Mouse (Mus musculus) hindbrain, embryonic 12.5 days (tissue): ENCODE results near the gene Uhrf1. TPM values are rescaled to one million over a fixed set of nuclear protein-coding genes. Genes with fewer than 3 reads are reported as not detected.
A peak's percentile ranks its signal among the peaks of the same experiment; 100 is the strongest.

Experiments
- ATAC-seq: fragments of 200-750 bp; cut with Nextera tagmentation; 2 replicates; pipeline ENCODE4 v1.8.0; 2017; ENCODE audit warnings: moderate TSS enrichment; ENCODE audit not compliant: low FRiP score
- H3K27ac ChIP-seq: fragments of 300-500 bp; sonication (generic); 2 replicates; pipeline ENCODE4 v1.5.1; 2016; ENCODE audit warnings: mild to moderate bottlenecking
- H3K27me3 ChIP-seq: fragments of 300-500 bp; sonication (generic); 2 replicates; pipeline ENCODE4 v1.6.1; 2016; ENCODE audit warnings: mild to moderate bottlenecking
- H3K36me3 ChIP-seq: fragments of 300-500 bp; sonication (generic); 2 replicates; pipeline ENCODE4 v1.6.1; 2016; ENCODE audit warnings: mild to moderate bottlenecking
- H3K4me1 ChIP-seq: fragments of 300-500 bp; sonication (generic); 2 replicates; pipeline ENCODE4 v1.6.1; 2016
- H3K4me2 ChIP-seq: fragments of 300-500 bp; sonication (generic); replicated peaks from 2 replicates; pipeline ENCODE4 v1.6.1; 2016; ENCODE audit warnings: mild to moderate bottlenecking
- H3K4me3 ChIP-seq: fragments of 300-500 bp; sonication (generic); 2 replicates; pipeline ENCODE4 v1.5.1; 2016; ENCODE audit warnings: mild to moderate bottlenecking
- H3K9ac ChIP-seq: fragments of 300-500 bp; sonication (generic); 2 replicates; pipeline ENCODE4 v1.6.1; 2016; ENCODE audit warnings: mild to moderate bottlenecking, moderate library complexity
- H3K9me3 ChIP-seq: fragments of 300-500 bp; sonication (generic); replicated peaks from 2 replicates; pipeline ENCODE4 v1.6.1; 2016; ENCODE audit warnings: mild to moderate bottlenecking
- WGBS: fragments of 180-500 bp; shearing (Covaris S2); methylation state at CpG from one replicate; pipeline ENCODE4 v1.1.7; 2016; 5-methylcytosine and 5-hydroxymethylcytosine counted together
- polyA plus RNA-seq: library from polyadenylated mRNA; unstranded; fragments of >200 nt; fragmentation: Nextera tagmentation; extraction: Ambion mirVana; gene quantifications from 2 replicates; pipeline ENCODE4 v1.2.1, GENCODE M21; 2016

The Uhrf1 gene
- polyA plus RNA-seq, 1 experiment from 2014 or later: 99.9 TPM

DNA sequence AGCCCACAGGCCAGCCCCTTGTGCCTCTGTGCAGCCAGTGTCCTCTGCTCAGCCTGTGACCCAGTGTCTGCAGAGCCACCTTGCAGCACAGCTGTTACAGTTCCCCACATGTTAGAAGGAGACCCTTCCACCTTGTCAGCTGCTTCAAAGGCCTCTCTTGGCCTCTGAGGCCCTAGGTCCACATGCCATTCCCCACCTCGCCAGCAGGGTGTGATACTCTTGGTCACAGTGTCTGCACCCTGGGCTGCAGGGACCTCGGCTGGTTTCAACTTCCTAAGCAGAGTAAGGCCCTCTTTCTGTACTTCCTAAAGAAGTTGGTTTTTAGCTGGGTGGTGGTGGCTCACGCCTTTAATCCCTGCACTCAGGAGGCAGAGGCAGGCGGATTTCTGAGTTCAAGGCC, 35.8 kb downstream of the Uhrf1 start:
- Histone ChIP-seq H3K27me3 (no peaks in the 10 kb centered on the region), H3K4me2 (no peak overlapping the region), H3K36me3 (peaks cover 3% of the 10 kb centered on the region; the same call in 1 of the 2 replicates), H3K9me3 (no peaks in the 10 kb centered on the region), H3K4me3 (no peak overlapping the region), H3K9ac (no peak overlapping the region), H3K27ac (no peak overlapping the region), H3K4me1 (peaks cover 26% of the 10 kb centered on the region)
- WGBS: 63% methylated on average over 4 of the region's 4 CpGs
- no peak for ATAC-seq

- no peak overlapping the region for H3K4me2 ChIP-seq
- H3K9me3 ChIP-seq: no peaks in the 10 kb centered on the region
- H3K9ac ChIP-seq: no peak overlapping the region
- no peak overlapping the region for H3K4me3 ChIP-seq
- H3K4me1 ChIP-seq: peaks cover 22% of the 10 kb centered on the region
- ATAC-seq: no peak
- H3K27me3 ChIP-seq: no peaks in the 10 kb centered on the region
- no peak overlapping the region for H3K27ac ChIP-seq
- H3K36me3 ChIP-seq: peaks cover 13% of the 10 kb centered on the region
Observed at GRCm38 (mm10) chr17:56340717-56341116, 37.6 kb downstream of the Uhrf1 start.

GRCm38 (mm10) chr17:56343466-56343865, 40.3 kb downstream of the Uhrf1 start:
- Histone ChIP-seq H3K27me3 (no peaks in the 10 kb centered on the region), H3K4me2 (no peak overlapping the region), H3K4me3 (no peak overlapping the region), H3K27ac (no peak overlapping the region), H3K4me1 (peaks cover 10% of the 10 kb centered on the region), H3K9me3 (no peaks in the 10 kb centered on the region), H3K36me3 (peaks cover 13% of the 10 kb centered on the region), H3K9ac (no peak overlapping the region)
- ATAC-seq: no peak
- 83% methylated on average over 3 of the region's 3 CpGs for WGBS

DNA sequence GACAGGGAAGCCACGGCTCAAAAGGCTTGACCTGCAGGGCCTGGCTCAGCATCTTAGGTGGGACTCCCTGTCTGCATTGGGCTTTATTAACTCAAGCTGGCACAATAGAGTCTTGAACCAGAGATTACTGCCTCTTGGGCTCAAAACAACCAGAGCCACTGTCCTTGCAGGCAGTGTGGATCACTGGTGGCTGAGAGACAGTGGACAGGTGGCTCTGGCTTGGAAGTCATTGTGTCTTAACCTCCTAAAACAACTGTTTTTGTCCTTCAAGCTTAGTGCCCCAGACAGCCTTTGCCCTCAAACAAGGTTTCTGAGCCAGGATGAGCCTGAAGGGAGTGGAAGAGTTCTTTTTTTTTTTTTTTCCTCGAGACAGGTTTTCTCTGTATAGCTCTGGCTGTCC, 42.2 kb downstream of the Uhrf1 start:
- Histone ChIP-seq H3K9me3 (no peaks in the 10 kb centered on the region), H3K4me3 (no peak overlapping the region), H3K27me3 (no peaks in the 10 kb centered on the region), H3K4me1 (peaks cover 11% of the 10 kb centered on the region), H3K4me2 (no peak overlapping the region), H3K9ac (no peak overlapping the region), H3K27ac (no peak overlapping the region), H3K36me3 (peaks cover 15% of the 10 kb centered on the region)
- ATAC-seq: no peak
- 81% methylated on average over 2 of the region's 2 CpGs for WGBS

DNA sequence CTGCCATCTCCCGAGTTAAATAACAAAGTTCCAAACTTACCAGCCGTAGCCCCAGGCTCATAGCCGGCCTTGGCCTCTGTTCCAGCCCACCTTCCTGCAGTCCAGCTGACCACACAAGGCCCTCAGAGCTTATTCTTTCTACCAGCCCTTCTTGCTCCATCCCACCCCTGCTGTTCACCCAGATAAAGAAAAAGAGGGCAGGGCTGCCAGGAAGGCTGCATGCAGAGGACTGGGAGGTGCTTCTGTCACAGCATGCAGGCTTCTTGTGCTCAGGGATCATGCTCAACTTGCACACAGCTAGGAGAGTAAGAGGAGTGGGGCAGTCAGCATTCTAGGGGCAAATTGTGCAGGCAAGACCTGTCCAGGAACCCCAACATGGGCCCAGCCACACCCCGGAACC, 45.0 kb downstream of the Uhrf1 start:
- no peak overlapping the region for H3K4me3 ChIP-seq
- peaks cover 30% of the 10 kb centered on the region for H3K36me3 ChIP-seq
- no peak for ATAC-seq

DNA sequence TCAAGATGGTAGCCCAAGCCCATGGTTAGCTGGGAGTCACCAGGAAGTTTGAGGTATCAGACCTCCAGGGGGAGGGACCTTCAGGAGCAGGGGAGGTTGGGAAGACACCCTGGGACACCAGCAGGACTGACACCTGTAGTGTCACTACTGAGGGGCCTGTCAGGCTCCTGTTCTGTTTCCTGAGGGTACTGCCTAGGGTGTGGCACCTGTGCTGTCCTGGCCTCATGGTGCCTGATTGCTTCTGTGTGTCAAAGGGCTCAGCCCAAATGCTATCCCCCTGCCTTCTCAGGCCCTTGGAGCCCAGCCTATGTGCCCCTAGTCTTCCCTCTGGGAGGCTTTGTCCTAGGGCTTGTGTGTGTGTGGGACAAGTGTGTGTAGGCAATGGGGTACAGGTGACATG, 45.5 kb downstream of the Uhrf1 start:
- Histone ChIP-seq H3K36me3 (peaks cover 35% of the 10 kb centered on the region), H3K4me3 (no peak overlapping the region), H3K9me3 (no peaks in the 10 kb centered on the region), H3K27me3 (no peaks in the 10 kb centered on the region), H3K9ac (no peak overlapping the region), H3K27ac (no peak overlapping the region), H3K4me1 (0 out of 2 replicates have a peak, but pooled peaks cover 3% of the 10 kb centered on the region), H3K4me2 (no peak overlapping the region)
- ATAC-seq: no peak

More for the DNA sequence above, 45.0 kb downstream of the Uhrf1 start:
- 0 out of 2 replicates have a peak, but pooled peaks cover 3% of the 10 kb centered on the region for H3K4me1 ChIP-seq
- H3K9me3 ChIP-seq: no peaks in the 10 kb centered on the region
- no peak overlapping the region for H3K27ac ChIP-seq
- WGBS: 67% methylated on average over 4 of the region's 4 CpGs
- no peak overlapping the region for H3K4me2 ChIP-seq
- H3K9ac ChIP-seq: no peak overlapping the region
- H3K27me3 ChIP-seq: no peaks in the 10 kb centered on the region

- 0 out of 2 replicates have a peak, but pooled peaks cover 3% of the 10 kb centered on the region for H3K4me1 ChIP-seq
- ATAC-seq: peak; percentile 52
- no peak overlapping the region for H3K27ac ChIP-seq
- no peaks in the 10 kb centered on the region for H3K9me3 ChIP-seq
- 0 out of 2 replicates have a peak overlapping the region, but pooled peaks have one; percentile 8 for H3K9ac ChIP-seq
- H3K4me3 ChIP-seq: no peak overlapping the region
- WGBS: 30% methylated on average over 2 of the region's 2 CpGs
- H3K36me3 ChIP-seq: peaks cover 47% of the 10 kb centered on the region
- H3K27me3 ChIP-seq: no peaks in the 10 kb centered on the region
- H3K4me2 ChIP-seq: no peak overlapping the region
Observed at GRCm38 (mm10) chr17:56350694-56351093, 47.6 kb downstream of the Uhrf1 start.

DNA sequence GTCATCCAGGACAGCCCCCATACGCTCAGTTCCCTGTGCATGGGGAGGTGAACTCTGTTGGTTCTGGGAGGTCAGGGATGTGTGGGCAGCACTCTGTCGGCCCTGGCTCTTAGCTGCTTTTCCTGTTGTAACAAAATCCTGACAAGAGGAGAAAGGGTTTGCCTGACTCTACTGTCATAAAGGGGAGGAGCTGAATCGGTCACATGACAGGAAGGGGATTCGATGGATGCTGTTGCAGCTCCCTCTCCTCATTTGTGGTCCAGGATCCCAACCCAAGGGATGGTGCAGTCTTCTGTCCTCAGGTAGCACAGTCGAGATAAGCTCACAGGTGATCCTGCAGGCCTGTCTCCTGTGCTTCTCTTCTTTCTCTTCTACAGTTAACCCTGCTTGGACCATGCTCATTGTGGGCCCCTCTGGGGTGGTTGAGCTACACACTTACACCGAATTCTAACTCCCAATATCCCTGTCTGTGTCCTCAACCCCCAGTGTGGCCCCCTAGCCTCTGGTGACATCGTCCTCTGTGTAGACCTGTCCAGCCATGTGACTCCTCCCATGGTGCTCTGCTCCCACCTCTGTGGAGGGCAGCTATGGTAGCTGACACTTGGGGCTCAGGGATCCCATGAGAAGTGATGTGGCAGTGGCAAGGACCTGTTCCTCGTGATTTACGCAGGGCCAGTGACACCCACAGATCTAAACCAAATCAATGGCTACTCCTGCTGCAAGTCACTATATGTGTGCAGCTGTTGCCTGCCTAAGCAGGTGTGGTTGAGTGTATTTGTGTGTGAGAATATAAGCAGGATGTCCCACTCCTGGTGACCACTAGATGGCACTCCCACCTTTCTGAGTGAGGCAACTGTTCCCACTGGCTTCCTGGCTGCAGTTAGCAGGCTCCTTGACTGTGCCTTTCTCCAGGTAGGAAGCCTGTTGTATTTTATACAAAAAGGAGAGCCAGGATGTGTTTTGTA, 54.1 kb downstream of the Uhrf1 start:
- WGBS: 73% methylated on average over 9 of the region's 9 CpGs
- Histone ChIP-seq H3K27ac (no peak overlapping the region), H3K27me3 (no peaks in the 10 kb centered on the region), H3K4me1 (peaks cover 6% of the 10 kb centered on the region; the same call in 1 of the 2 replicates), H3K4me2 (no peak overlapping the region), H3K9me3 (no peaks in the 10 kb centered on the region), H3K4me3 (no peak overlapping the region), H3K36me3 (peaks cover 74% of the 10 kb centered on the region), H3K9ac (no peak overlapping the region; the same call in 1 of the 2 replicates)
- ATAC-seq: peak; percentile 78

DNA sequence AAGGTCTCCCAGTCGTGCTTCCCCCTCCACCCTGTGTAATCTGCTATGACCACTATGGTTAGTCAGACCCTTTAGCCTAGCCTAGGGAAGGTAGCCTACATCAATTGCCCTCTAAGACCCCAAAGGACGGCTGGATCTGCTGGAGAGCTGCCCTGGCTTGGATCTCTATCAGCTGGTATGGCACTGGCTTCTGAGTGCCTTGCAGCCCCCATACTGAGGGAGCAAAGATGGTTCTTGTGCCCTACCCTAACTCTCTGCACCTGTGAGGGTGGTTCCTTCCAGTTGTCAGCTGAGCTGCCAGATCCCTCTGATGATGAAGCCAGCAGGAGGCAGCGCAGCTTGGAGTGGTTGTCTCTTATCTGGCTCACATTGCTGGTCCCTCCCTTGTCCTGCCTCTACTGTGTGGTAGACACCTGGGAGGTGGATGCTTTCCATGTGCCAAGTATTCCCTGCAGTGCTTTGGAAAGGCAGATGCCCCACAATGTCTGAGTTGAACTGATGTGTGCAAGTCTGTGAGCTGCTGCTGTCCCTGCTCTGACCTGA, 56.1 kb downstream of the Uhrf1 start:
- Histone ChIP-seq H3K4me1 (peaks cover 10% of the 10 kb centered on the region; the same call in 1 of the 2 replicates), H3K36me3 (peaks cover 67% of the 10 kb centered on the region), H3K9me3 (no peaks in the 10 kb centered on the region), H3K27me3 (no peaks in the 10 kb centered on the region), H3K4me3 (no peak overlapping the region), H3K9ac (no peak overlapping the region), H3K27ac (no peak overlapping the region), H3K4me2 (no peak overlapping the region)
- no peak for ATAC-seq
- WGBS: 89% methylated on average over 3 of the region's 3 CpGs

DNA sequence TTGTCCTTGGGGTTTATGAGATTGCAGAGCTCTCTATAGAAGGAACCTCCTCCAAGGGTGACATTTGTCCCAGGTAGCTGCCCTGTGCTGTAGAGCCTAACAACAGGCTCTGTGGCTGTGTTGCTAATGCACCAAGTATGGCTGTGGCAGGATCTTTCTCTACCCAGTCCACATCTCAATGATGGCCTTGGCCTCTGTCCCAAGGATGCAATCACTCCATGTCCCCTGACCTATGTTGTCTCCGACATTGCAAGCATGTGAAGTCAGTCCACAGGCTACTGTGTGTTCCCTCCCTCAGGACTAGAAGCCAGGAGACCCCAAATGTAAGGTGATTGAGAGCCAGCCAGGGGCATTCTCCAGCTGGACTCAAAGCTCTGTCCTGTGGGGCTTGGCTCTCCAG, 56.7 kb downstream of the Uhrf1 start:
- no peak for ATAC-seq
- 0 out of 2 replicates have a peak overlapping the region, but pooled peaks have one; percentile 1 for H3K27ac ChIP-seq
- WGBS: 92% methylated on average over 1 of the region's 1 CpGs
- H3K36me3 ChIP-seq: peaks cover 62% of the 10 kb centered on the region
- H3K9ac ChIP-seq: no peak overlapping the region
- H3K9me3 ChIP-seq: no peaks in the 10 kb centered on the region
- H3K4me2 ChIP-seq: no peak overlapping the region
- peaks cover 10% of the 10 kb centered on the region; the same call in 1 of the 2 replicates for H3K4me1 ChIP-seq
- H3K4me3 ChIP-seq: no peak overlapping the region
- no peaks in the 10 kb centered on the region for H3K27me3 ChIP-seq

DNA sequence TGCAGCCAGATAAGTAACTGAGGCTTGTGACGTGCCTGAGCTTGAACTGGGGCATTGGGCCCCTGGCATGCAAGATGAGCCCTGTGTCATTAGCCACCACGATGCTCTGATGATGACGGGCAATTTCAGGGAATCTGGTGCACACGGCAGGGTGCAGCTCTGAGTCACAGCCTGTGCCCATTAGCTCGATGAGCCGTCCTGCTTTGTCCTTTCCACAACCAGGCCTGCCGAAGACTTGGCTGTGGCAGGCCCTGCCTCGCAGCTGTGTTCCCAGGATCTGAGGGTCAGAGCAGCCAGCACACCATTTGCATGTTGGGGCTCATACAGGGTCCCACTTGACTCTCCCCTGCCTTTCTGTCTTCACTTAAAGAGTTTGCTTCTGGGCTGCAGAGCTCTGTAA, 57.3 kb downstream of the Uhrf1 start:
- no peak for ATAC-seq
- WGBS: 49% methylated on average over 8 of the region's 8 CpGs
- Histone ChIP-seq H3K4me3 (no peak overlapping the region), H3K9ac (no peak overlapping the region), H3K4me1 (peaks cover 16% of the 10 kb centered on the region), H3K27ac (0 out of 2 replicates have a peak overlapping the region, but pooled peaks have one; percentile 1), H3K36me3 (peaks cover 59% of the 10 kb centered on the region), H3K9me3 (no peaks in the 10 kb centered on the region), H3K27me3 (no peaks in the 10 kb centered on the region), H3K4me2 (no peak overlapping the region)

DNA sequence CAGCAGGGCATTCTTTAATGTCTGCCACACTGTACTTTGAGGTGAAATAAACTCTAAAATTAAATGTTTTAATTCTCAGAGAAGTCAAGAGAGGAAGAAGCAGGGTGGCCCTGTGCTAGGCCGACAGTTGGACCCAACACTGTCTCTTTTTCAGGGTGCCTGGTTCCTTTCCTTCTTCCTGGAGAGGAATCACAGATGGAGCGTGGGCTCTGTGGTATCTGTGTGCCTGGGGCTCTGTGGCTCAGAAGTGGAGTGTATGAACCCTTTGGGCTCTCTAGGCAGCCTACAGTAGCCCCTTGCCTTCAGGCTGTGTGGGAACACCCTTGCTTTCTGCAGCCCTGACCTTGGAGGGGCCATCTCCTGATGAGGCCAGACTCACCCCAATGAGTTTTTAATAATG, 58.4 kb downstream of the Uhrf1 start:
- Histone ChIP-seq H3K4me2 (no peak overlapping the region), H3K36me3 (peaks cover 48% of the 10 kb centered on the region), H3K27me3 (no peaks in the 10 kb centered on the region), H3K27ac (no peak overlapping the region), H3K9me3 (no peaks in the 10 kb centered on the region), H3K4me1 (peaks cover 25% of the 10 kb centered on the region), H3K9ac (no peak overlapping the region), H3K4me3 (no peak overlapping the region)
- no peak for ATAC-seq
- 88% methylated on average over 2 of the region's 2 CpGs for WGBS
